Mouse (Mus musculus) kidney, adult 9 months (tissue): ENCODE data around the gene Clmn.

Experiments used
- DNase-seq: peaks from one replicate; pipeline ENCODE4 v3.0.0; 2022

Gene Clmn

GRCm38 (mm10) chr12:104864439-104865165 lies at the start of gene Clmn:
Gene Clmn, minus strand, starts transcription at chr12:104865076.
- DNase-seq, result peak; percentile 55

GRCm38 (mm10) chr12:104912990-104913389 lies 48.1 kb upstream of the Clmn start:
- DNase-seq, result no peak

GRCm38 (mm10) chr12:104912281-104912933 lies 47.5 kb upstream of the Clmn start:
- DNase-seq, result peak; percentile 31

- DNase-seq, result no peak
Measured at GRCm38 (mm10) chr12:104909750-104910149, 44.9 kb upstream of the Clmn start.

- no peak for DNase-seq
Measured at GRCm38 (mm10) chr12:104908986-104909385, 44.1 kb upstream of the Clmn start.

GRCm38 (mm10) chr12:104908024-104908781 lies 43.3 kb upstream of the Clmn start:
- DNase-seq, result no peak

GRCm38 (mm10) chr12:104907133-104907532 lies 42.3 kb upstream of the Clmn start:
- no peak for DNase-seq

GRCm38 (mm10) chr12:104904138-104904537 lies 39.3 kb upstream of the Clmn start:
- DNase-seq, result peak; percentile 39

- DNase-seq, result no peak
Measured at GRCm38 (mm10) chr12:104902392-104903053, 37.6 kb upstream of the Clmn start.

- DNase-seq, result no peak
Measured at GRCm38 (mm10) chr12:104901320-104901719, 36.4 kb upstream of the Clmn start.

- DNase-seq, result peak; percentile 33
Measured at GRCm38 (mm10) chr12:104899835-104900234, 35.0 kb upstream of the Clmn start.

- peak; percentile 24 for DNase-seq
Measured at GRCm38 (mm10) chr12:104899161-104899560, 34.3 kb upstream of the Clmn start.

- peak; percentile 76 for DNase-seq
Measured at GRCm38 (mm10) chr12:104898718-104899117, 33.8 kb upstream of the Clmn start.

- peak; percentile 75 for DNase-seq
Measured at GRCm38 (mm10) chr12:104897051-104897618, 32.3 kb upstream of the Clmn start.

GRCm38 (mm10) chr12:104896640-104897039 lies 31.8 kb upstream of the Clmn start:
- peak; percentile 93 for DNase-seq

GRCm38 (mm10) chr12:104892245-104892644 lies 27.4 kb upstream of the Clmn start:
- DNase-seq, result no peak

GRCm38 (mm10) chr12:104890066-104890465 lies 25.2 kb upstream of the Clmn start:
- no peak for DNase-seq

- no peak for DNase-seq
Measured at GRCm38 (mm10) chr12:104886104-104886503, 21.2 kb upstream of the Clmn start.

GRCm38 (mm10) chr12:104882533-104882932 lies 17.7 kb upstream of the Clmn start:
- DNase-seq, result no peak

GRCm38 (mm10) chr12:104882061-104882460 lies 17.2 kb upstream of the Clmn start:
- no peak for DNase-seq

- DNase-seq, result no peak
Measured at GRCm38 (mm10) chr12:104881518-104882060, 16.7 kb upstream of the Clmn start.

GRCm38 (mm10) chr12:104880367-104880766 lies 15.5 kb upstream of the Clmn start:
- no peak for DNase-seq
